ENCODE assay signal across 9 mouse cellular contexts in genomic region chr1:36277267-36278060, GRCm38 (mm10). TPM values are rescaled to one million over a fixed set of nuclear protein-coding genes. Genes with fewer than 3 reads are reported as not detected.
A peak's percentile ranks its signal among the peaks of the same experiment; 100 is the strongest.
DNase-seq lines count a peak whose midpoint lies in the region; ATAC-seq and TF ChIP-seq lines count a peak whose summit lies in the region.
"Had no signal": no experiment of that assay in that cellular context is flagged by ENCODE, and none has a peak within 500 bp of the region (broad histone marks: within the 10 kb centered on the region; RNA-seq: fewer than 3 reads in every experiment).

No protein-coding gene starts in this region.

- 18% methylated on average over 7 of the region's 7 CpGs for WGBS in bone marrow, adult 2 months
- WGBS in limb, embryonic 11.5 days = 19% methylated on average over 7 of the region's 7 CpGs

- peak; percentile 93 for TF ChIP-seq CTCF in bone marrow, adult 2 months (IDR thresholded peaks at IDR 0.05; ENCODE audit: control insufficient read depth, insufficient read depth, low read length)
- TF ChIP-seq CTCF in embryonic fibroblast, embryonic 13.5 days (IDR thresholded peaks at IDR 0.05; ENCODE audit: borderline replicate concordance, insufficient read depth, low read length) = peak; percentile 81

- H3K4me3 ChIP-seq in bone marrow, adult 2 months (replicated peaks; ENCODE audit: control insufficient read depth, low read depth, low read length) = no peak overlapping the region
- no peak overlapping the region for H3K4me3 ChIP-seq in embryonic fibroblast, embryonic 13.5 days (ENCODE audit: insufficient read depth, low read length)
- H3K4me3 ChIP-seq in limb, embryonic 11.5 days (ENCODE audit: low read depth, low read length) = no peak overlapping the region

- no peaks in the 10 kb centered on the region for H3K9me3 ChIP-seq in limb, embryonic 11.5 days (ENCODE audit: control insufficient read depth, low read length)

- no peak overlapping the region for H3K9ac ChIP-seq in limb, embryonic 11.5 days (ENCODE audit: low read length)

- H3K36me3 ChIP-seq in limb, embryonic 11.5 days (ENCODE audit: control insufficient read depth, insufficient read depth, low read length) = no peaks in the 10 kb centered on the region

- peaks cover 2% of the 10 kb centered on the region for H3K4me1 ChIP-seq in bone marrow, adult 2 months (ENCODE audit: control insufficient read depth, insufficient read depth, low read length)
- no peaks in the 10 kb centered on the region; the same call in none of the 2 replicates for H3K4me1 ChIP-seq in embryonic fibroblast, embryonic 13.5 days (ENCODE audit: control insufficient read depth, insufficient read depth, low read length)
- H3K4me1 ChIP-seq in limb, embryonic 11.5 days (ENCODE audit: control insufficient read depth, insufficient read depth, low read length) = peaks cover 6% of the 10 kb centered on the region

- ATAC-seq in frontal cortex, adult (ENCODE audit: low TSS enrichment) = no peak; the same call in 1 of the 2 replicates
- peak; percentile 45 for ATAC-seq in limb, embryonic 11.5 days (ENCODE audit: insufficient number of reproducible peaks, low FRiP score, low TSS enrichment, low read depth)
- ATAC-seq: Patski had no signal

- no peak overlapping the region for H3K27ac ChIP-seq in bone marrow, adult 2 months (ENCODE audit: control insufficient read depth, insufficient read depth, low read depth, low read length, poor library complexity)
- no peak overlapping the region for H3K27ac ChIP-seq in embryonic fibroblast, embryonic 13.5 days (ENCODE audit: insufficient read depth, low read length)
- no peak overlapping the region for H3K27ac ChIP-seq in limb, embryonic 11.5 days (replicated peaks; ENCODE audit: low read depth, low read length)

- H3K4me2 ChIP-seq in limb, embryonic 11.5 days (ENCODE audit: low read depth, severe bottlenecking) = no peak overlapping the region

- TF ChIP-seq POLR2A in bone marrow, adult 2 months (IDR thresholded peaks at IDR 0.05; ENCODE audit: borderline replicate concordance, control insufficient read depth, low read depth, low read length) = no peak
- TF ChIP-seq POLR2A in embryonic fibroblast, embryonic 13.5 days (IDR thresholded peaks at IDR 0.05; ENCODE audit: low read depth, low read length) = no peak

- no peaks in the 10 kb centered on the region for H3K27me3 ChIP-seq in limb, embryonic 11.5 days (ENCODE audit: control insufficient read depth, insufficient read depth, low read length)
- H3K27me3 ChIP-seq: Patski had no signal

- peak; percentile 60 to 72 for DNase-seq in frontal cortex, postnatal 25 days (ENCODE audit: low spot score in 2 of 2)
- DNase-seq in hindlimb bud, embryonic 11.5 days (ENCODE audit: extremely low spot score, low read depth, low spot score) = peak; percentile 47
- peak; percentile 91 for DNase-seq in limb, embryonic 11.5 days (ENCODE audit: low spot score)
- DNase-seq in natural killer cell, adult 2 months (ENCODE audit: low spot score in 2 of 2) = peak; percentile 86 to 89
- peak; percentile 88 for DNase-seq in testis, postnatal 10 days (ENCODE audit: low spot score)

RNA-seq across cellular contexts. Expression of gene Neurl3, which starts 3.0 kb away (rescaled TPM):
- polyA plus RNA-seq in bone marrow, adult 2 months (2011; ENCODE audit: insufficient read depth, insufficient read length, low replicate concordance, missing spikeins) = 33.7 and 62.7 TPM in 2 replicates
- 0.46 TPM in 1 of 2 replicates, not detected in the other for polyA plus RNA-seq in embryonic fibroblast, embryonic 13.5 days (2011; ENCODE audit: insufficient read length, low read depth, missing spikeins)
- 0.12 and 0.65 TPM in 2 replicates for polyA plus RNA-seq in limb, embryonic 11.5 days (2014; fragmentation: Nextera tagmentation; extraction: Ambion mirVana)

RNA-seq across cellular contexts. Expression of gene Arid5a, which starts 30.1 kb away (rescaled TPM):
- polyA plus RNA-seq in bone marrow, adult 2 months (2011; ENCODE audit: insufficient read depth, insufficient read length, low replicate concordance, missing spikeins) = 14.3 and 36.7 TPM in 2 replicates
- polyA plus RNA-seq in embryonic fibroblast, embryonic 13.5 days (2011; ENCODE audit: insufficient read length, low read depth, missing spikeins) = 7.6 and 13.8 TPM in 2 replicates
- 2.0 and 2.8 TPM in 2 replicates for polyA plus RNA-seq in limb, embryonic 11.5 days (2014; fragmentation: Nextera tagmentation; extraction: Ambion mirVana)

RNA-seq across cellular contexts. Expression of gene Uggt1, which starts 32.9 kb away (rescaled TPM):
- polyA plus RNA-seq in bone marrow, adult 2 months (2011; ENCODE audit: insufficient read depth, insufficient read length, low replicate concordance, missing spikeins) = 14.8 and 33.9 TPM in 2 replicates
- polyA plus RNA-seq in embryonic fibroblast, embryonic 13.5 days (2011; ENCODE audit: insufficient read length, low read depth, missing spikeins) = 110 and 125 TPM in 2 replicates
- polyA plus RNA-seq in limb, embryonic 11.5 days (2014; fragmentation: Nextera tagmentation; extraction: Ambion mirVana) = 75.9 and 76.2 TPM in 2 replicates

Comparison
In these comparisons a context has a peak if more than half of its experiments do, and no peak if none do; other contexts are left out.
1. RNA of gene Neurl3, which starts 3.0 kb away (polyA plus RNA-seq): 33.7 to 62.7 TPM in bone marrow, adult 2 months; 0.46 TPM in embryonic fibroblast, embryonic 13.5 days and 0.12 to 0.65 TPM in limb, embryonic 11.5 days; every median in the first group is over 10 times any median in the second.
2. Peak in every context shown above with its lines, with median percentiles within 50 percentile points of each other: DNase-seq.